Comparison of ENCODE assay signal across 8 mouse cellular contexts in genomic region chr11:48826752-48827096, GRCm38 (mm10). TPM values are rescaled to one million over a fixed set of nuclear protein-coding genes. Genes with fewer than 3 reads are reported as not detected.
DNase-seq lines count a peak whose midpoint lies in the region; ATAC-seq lines count a peak whose summit lies in the region.

No protein-coding gene starts in this region.

- no peak for DNase-seq in lung, postnatal 36 days
- peak; percentile 67 for DNase-seq in embryo, embryonic 10.5 days (ENCODE audit: low spot score)
- DNase-seq in limb, embryonic 11.5 days (ENCODE audit: low spot score), result peak; percentile 40
- DNase-seq in splenic B cell, adult 2 months (ENCODE audit: low read depth, low spot score), result peak; percentile 42
- no peak for DNase-seq in adrenal gland, adult 2 months
- no peak for DNase-seq in thymus, postnatal 25 days
- DNase-seq in left cerebral cortex, postnatal 25 days (ENCODE audit: low spot score in 2 of 2), result no peak

- WGBS in lung, embryonic 15.5 days, result 0% methylated on average over 6 of the region's 6 CpGs
- WGBS in limb, embryonic 11.5 days, result 0% methylated on average over 6 of the region's 6 CpGs

- intact Hi-C loops in left cerebral cortex, postnatal 25 days (cut with DNase I), result no loop called here

- ATAC-seq in lung, embryonic 15.5 days (ENCODE audit: borderline replicate concordance, extremely low read depth, low FRiP score, low TSS enrichment), result peak; percentile 39; the same call in 1 of the 2 replicates
- no peak for ATAC-seq in limb, embryonic 11.5 days (ENCODE audit: insufficient number of reproducible peaks, low FRiP score, low TSS enrichment, low read depth)

- peak overlapping the region; percentile 70 for H3K27ac ChIP-seq in lung, embryonic 15.5 days
- H3K27ac ChIP-seq in limb, embryonic 11.5 days (replicated peaks; ENCODE audit: low read depth, low read length), result no peak overlapping the region

- H3K9ac ChIP-seq in lung, embryonic 15.5 days, result peak overlapping the region; percentile 54
- H3K9ac ChIP-seq in limb, embryonic 11.5 days (ENCODE audit: low read length), result peak overlapping the region; percentile 37

- H3K36me3 ChIP-seq in lung, embryonic 15.5 days, result no peaks in the 10 kb centered on the region
- H3K36me3 ChIP-seq in limb, embryonic 11.5 days (ENCODE audit: control insufficient read depth, insufficient read depth, low read length), result no peaks in the 10 kb centered on the region
- H3K36me3 ChIP-seq in splenic B cell, adult 2 months (ENCODE audit: control insufficient read depth, insufficient read depth, low read length, poor library complexity, severe bottlenecking), result no peaks in the 10 kb centered on the region

- no peaks in the 10 kb centered on the region for H3K9me3 ChIP-seq in lung, embryonic 15.5 days
- no peaks in the 10 kb centered on the region for H3K9me3 ChIP-seq in limb, embryonic 11.5 days (ENCODE audit: control insufficient read depth, low read length)

- H3K4me3 ChIP-seq in lung, embryonic 15.5 days, result peak overlapping the region; percentile 50
- H3K4me3 ChIP-seq in limb, embryonic 11.5 days (ENCODE audit: low read depth, low read length), result peak overlapping the region; percentile 38

- H3K4me1 ChIP-seq in lung, embryonic 15.5 days, result peaks cover 20% of the 10 kb centered on the region
- no peaks in the 10 kb centered on the region for H3K4me1 ChIP-seq in limb, embryonic 11.5 days (ENCODE audit: control insufficient read depth, insufficient read depth, low read length)

- peaks cover 5% of the 10 kb centered on the region; the same call in 1 of the 2 replicates for H3K27me3 ChIP-seq in lung, embryonic 15.5 days
- 0 out of 2 replicates have a peak, but pooled peaks cover 4% of the 10 kb centered on the region for H3K27me3 ChIP-seq in limb, embryonic 11.5 days (ENCODE audit: control insufficient read depth, insufficient read depth, low read length)
- H3K27me3 ChIP-seq in splenic B cell, adult 2 months (ENCODE audit: control insufficient read depth, insufficient read depth, low read length, poor library complexity, severe bottlenecking), result no peaks in the 10 kb centered on the region

- peak overlapping the region; percentile 74 for H3K4me2 ChIP-seq in lung, embryonic 15.5 days
- peak overlapping the region; percentile 46 for H3K4me2 ChIP-seq in limb, embryonic 11.5 days (ENCODE audit: low read depth, severe bottlenecking)

RNA-seq across cellular contexts. Expression of gene Gm12184, which starts 0.3 kb away (rescaled TPM):
- 3.0 and 8.2 TPM in 2 replicates for polyA plus RNA-seq in lung, embryonic 15.5 days (2015; fragmentation: Nextera tagmentation; extraction: Ambion mirVana)
- 9.4 and 13.5 TPM in 2 replicates for polyA plus RNA-seq in limb, embryonic 11.5 days (2014; fragmentation: Nextera tagmentation; extraction: Ambion mirVana)
- total RNA-seq in adrenal gland, adult 2 months (2021), result 1 to 10 TPM; 1.8 to 6.2 TPM
- 10.5 and 17.5 TPM in 2 replicates for polyA plus RNA-seq in adrenal gland, adult 2 months (2012; rRNA removed)
- 1 to 10 TPM in 1 of 2 experiments, under 1 TPM in 1; 0.99 to 1.5 TPM for total RNA-seq in left cerebral cortex, postnatal 25 days (2021)

RNA-seq across cellular contexts. Expression of gene Trim7, which starts 0.8 kb away (rescaled TPM):
- 0.54 and 1.1 TPM in 2 replicates for polyA plus RNA-seq in lung, embryonic 15.5 days (2015; fragmentation: Nextera tagmentation; extraction: Ambion mirVana)
- 0.25 and 0.41 TPM in 2 replicates for polyA plus RNA-seq in limb, embryonic 11.5 days (2014; fragmentation: Nextera tagmentation; extraction: Ambion mirVana)
- total RNA-seq in adrenal gland, adult 2 months (2021), result 1 to 10 TPM; 8.8 to 9.0 TPM
- 16.5 and 21.0 TPM in 2 replicates for polyA plus RNA-seq in adrenal gland, adult 2 months (2012; rRNA removed)
- 1 to 10 TPM; 1.4 to 2.2 TPM for total RNA-seq in left cerebral cortex, postnatal 25 days (2021)

RNA-seq across cellular contexts. Expression of gene Trim41, which starts 9.6 kb away (rescaled TPM):
- polyA plus RNA-seq in lung, embryonic 15.5 days (2015; fragmentation: Nextera tagmentation; extraction: Ambion mirVana), result 5.4 and 5.7 TPM in 2 replicates
- polyA plus RNA-seq in limb, embryonic 11.5 days (2014; fragmentation: Nextera tagmentation; extraction: Ambion mirVana), result 5.7 TPM in 2 replicates
- 10 to 100 TPM; 38.6 to 45.0 TPM for total RNA-seq in adrenal gland, adult 2 months (2021)
- polyA plus RNA-seq in adrenal gland, adult 2 months (2012; rRNA removed), result 36.5 and 38.6 TPM in 2 replicates
- total RNA-seq in left cerebral cortex, postnatal 25 days (2021), result 10 to 100 TPM; 62.6 to 67.1 TPM

RNA-seq across cellular contexts. Expression of gene Rack1, which starts 26.6 kb away (rescaled TPM):
- 699 and 713 TPM in 2 replicates for polyA plus RNA-seq in lung, embryonic 15.5 days (2015; fragmentation: Nextera tagmentation; extraction: Ambion mirVana)
- 805 and 864 TPM in 2 replicates for polyA plus RNA-seq in limb, embryonic 11.5 days (2014; fragmentation: Nextera tagmentation; extraction: Ambion mirVana)
- 100 to 1,000 TPM; 663 to 695 TPM for total RNA-seq in adrenal gland, adult 2 months (2021)
- 1,357 and 1,385 TPM in 2 replicates for polyA plus RNA-seq in adrenal gland, adult 2 months (2012; rRNA removed)
- total RNA-seq in left cerebral cortex, postnatal 25 days (2021), result 100 to 1,000 TPM; 223 to 235 TPM

RNA-seq across cellular contexts. Expression of gene Irgm1, which starts 44.8 kb away (rescaled TPM):
- 9.6 and 11.8 TPM in 2 replicates for polyA plus RNA-seq in lung, embryonic 15.5 days (2015; fragmentation: Nextera tagmentation; extraction: Ambion mirVana)
- polyA plus RNA-seq in limb, embryonic 11.5 days (2014; fragmentation: Nextera tagmentation; extraction: Ambion mirVana), result 1.1 and 1.7 TPM in 2 replicates
- 10 to 100 TPM; 19.8 to 22.3 TPM for total RNA-seq in adrenal gland, adult 2 months (2021)
- polyA plus RNA-seq in adrenal gland, adult 2 months (2012; rRNA removed), result 4.1 and 6.3 TPM in 2 replicates
- total RNA-seq in left cerebral cortex, postnatal 25 days (2021), result 1 to 10 TPM; 4.6 to 5.0 TPM

Comparison
In these comparisons a context has a peak if more than half of its experiments do, and no peak if none do; other contexts are left out.
1. DNase-seq: peak in embryo, embryonic 10.5 days (single experiment), limb, embryonic 11.5 days (single experiment) and splenic B cell, adult 2 months (single experiment); none in lung, postnatal 36 days (single experiment), adrenal gland, adult 2 months (single experiment), thymus, postnatal 25 days (single experiment) and left cerebral cortex, postnatal 25 days (0 of 2).